In genomic region chr12:13083337-13084054, GRCm38 (mm10) we compare ENCODE assay signal across 8 mouse cellular contexts.
A peak's percentile ranks its signal among the peaks of the same experiment; 100 is the strongest.
DNase-seq lines count a peak whose midpoint lies in the region; ATAC-seq and TF ChIP-seq lines count a peak whose summit lies in the region.

No protein-coding gene starts in this region.

- peak; percentile 53 to 76 for DNase-seq in left cerebral cortex, postnatal 10 days (ENCODE audit: extremely low spot score in 1 of 2, low spot score in 2 of 2)
- no peak for DNase-seq in left cerebral cortex, adult 9 months (ENCODE audit: low spot score in 2 of 2)
- peak; percentile 73 for DNase-seq in forebrain, postnatal 0 days
- peak; percentile 51 for DNase-seq in kidney, adult 2 months
- no peak for DNase-seq in thymus, postnatal 25 days
- DNase-seq in thymus, adult 2 months, result no peak

- no peaks in the 10 kb centered on the region for H3K27me3 ChIP-seq in forebrain, postnatal 0 days (ENCODE audit: insufficient read depth, low read length)
- H3K27me3 ChIP-seq in kidney, adult 2 months (replicated peaks; ENCODE audit: control insufficient read depth, insufficient read depth, low read length), result no peaks in the 10 kb centered on the region
- no peaks in the 10 kb centered on the region for H3K27me3 ChIP-seq in neural tube, embryonic 15.5 days (replicated peaks)
- no peaks in the 10 kb centered on the region for H3K27me3 ChIP-seq in thymus, adult 2 months (ENCODE audit: control insufficient read depth, insufficient read depth, low read length)

- WGBS in forebrain, postnatal 0 days, result 28% methylated on average over 8 of the region's 8 CpGs
- WGBS in kidney, adult 2 months, result 35% methylated on average over 8 of the region's 8 CpGs
- 31% methylated on average over 8 of the region's 8 CpGs for WGBS in neural tube, embryonic 15.5 days
- WGBS in thymus, adult 2 months, result 76% methylated on average over 8 of the region's 8 CpGs

- H3K9ac ChIP-seq in forebrain, postnatal 0 days, result no peak overlapping the region
- no peak overlapping the region for H3K9ac ChIP-seq in neural tube, embryonic 15.5 days (replicated peaks)

- H3K9me3 ChIP-seq in forebrain, postnatal 0 days (ENCODE audit: low read length), result no peaks in the 10 kb centered on the region
- no peaks in the 10 kb centered on the region for H3K9me3 ChIP-seq in neural tube, embryonic 15.5 days (replicated peaks)

- ATAC-seq in forebrain, postnatal 0 days, result peak; percentile 76
- peak; percentile 75; the same call in 1 of the 2 replicates for ATAC-seq in neural tube, embryonic 15.5 days (ENCODE audit: low FRiP score)
- ATAC-seq in granulocyte monocyte progenitor cell, adult 5-6 weeks (replicated peaks; ENCODE audit: poor library complexity, severe bottlenecking), result no peak

- TF ChIP-seq POLR2A in kidney, adult 2 months (IDR thresholded peaks at IDR 0.05; ENCODE audit: low read depth, low read length), result no peak
- no peak for TF ChIP-seq POLR2A in thymus, adult 2 months (IDR thresholded peaks at IDR 0.05; ENCODE audit: control insufficient read depth, extremely low read depth, insufficient read depth, low read length, poor library complexity)

- intact Hi-C loops in left cerebral cortex, postnatal 10 days (cut with DNase I), result no loop called here

- TF ChIP-seq CTCF in forebrain, postnatal 0 days (IDR thresholded peaks at IDR 0.05; ENCODE audit: low read depth), result no peak
- TF ChIP-seq CTCF in kidney, adult 2 months (conservative IDR thresholded peaks at IDR 0.05; ENCODE audit: insufficient read depth, insufficient read length, low read depth, low read length), result no peak
- TF ChIP-seq CTCF in thymus, adult 2 months (IDR thresholded peaks at IDR 0.05; ENCODE audit: borderline replicate concordance, control insufficient read depth, extremely low read depth, insufficient read depth, low read length, poor library complexity), result no peak

- no peak overlapping the region for H3K4me2 ChIP-seq in forebrain, postnatal 0 days (ENCODE audit: low read depth)
- no peak overlapping the region for H3K4me2 ChIP-seq in neural tube, embryonic 15.5 days

- H3K27ac ChIP-seq in forebrain, postnatal 0 days (ENCODE audit: low read depth, low read length), result no peak overlapping the region
- no peak overlapping the region for H3K27ac ChIP-seq in kidney, adult 2 months (ENCODE audit: insufficient read depth, low read depth, low read length)
- H3K27ac ChIP-seq in neural tube, embryonic 15.5 days (replicated peaks), result no peak overlapping the region
- no peak overlapping the region for H3K27ac ChIP-seq in thymus, adult 2 months (ENCODE audit: control insufficient read depth, insufficient read depth, low read length)

- no peaks in the 10 kb centered on the region for H3K36me3 ChIP-seq in forebrain, postnatal 0 days (ENCODE audit: insufficient read depth)
- no peaks in the 10 kb centered on the region for H3K36me3 ChIP-seq in kidney, adult 2 months (ENCODE audit: control insufficient read depth, insufficient read depth, low read length)
- no peaks in the 10 kb centered on the region for H3K36me3 ChIP-seq in neural tube, embryonic 15.5 days
- no peaks in the 10 kb centered on the region for H3K36me3 ChIP-seq in thymus, adult 2 months (ENCODE audit: control insufficient read depth, insufficient read depth, low read length)

- H3K4me3 ChIP-seq in forebrain, postnatal 0 days (ENCODE audit: low read depth, low read length), result no peak overlapping the region
- no peak overlapping the region for H3K4me3 ChIP-seq in kidney, adult 2 months (ENCODE audit: insufficient read depth, low read depth, low read length)
- no peak overlapping the region for H3K4me3 ChIP-seq in neural tube, embryonic 15.5 days (replicated peaks)
- H3K4me3 ChIP-seq in thymus, adult 2 months (ENCODE audit: control insufficient read depth, insufficient read depth, low read length), result no peak overlapping the region

- no peaks in the 10 kb centered on the region for H3K4me1 ChIP-seq in forebrain, postnatal 0 days (ENCODE audit: insufficient read depth)
- H3K4me1 ChIP-seq in kidney, adult 2 months (ENCODE audit: control insufficient read depth, insufficient read depth, low read length), result no peaks in the 10 kb centered on the region
- no peaks in the 10 kb centered on the region for H3K4me1 ChIP-seq in neural tube, embryonic 15.5 days
- H3K4me1 ChIP-seq in thymus, adult 2 months (replicated peaks; ENCODE audit: control insufficient read depth, insufficient read depth, low read length), result no peaks in the 10 kb centered on the region

Comparison
In these comparisons a context has a peak if more than half of its experiments do, and no peak if none do; other contexts are left out.
1. DNase-seq: peak in left cerebral cortex, postnatal 10 days (2 of 2), forebrain, postnatal 0 days (single experiment) and kidney, adult 2 months (single experiment); none in left cerebral cortex, adult 9 months (0 of 2), thymus, postnatal 25 days (single experiment) and thymus, adult 2 months (single experiment).